Mouse (Mus musculus) naive thymus-derived CD4-positive, alpha-beta T cell, adult 5 months (primary cell): Measurements from ENCODE around the gene Vmn2r32. TPM values are rescaled to one million over a fixed set of nuclear protein-coding genes. Genes with fewer than 3 reads are reported as not detected.

Experiments used
- polyA plus RNA-seq: library from polyadenylated mRNA; unstranded; fragments of 100-300 nt; shearing (Covaris generic); gene quantifications from one replicate; pipeline ENCODE4 v1.2.1, GENCODE M21; 2017

Gene Vmn2r32
- not detected for polyA plus RNA-seq

GRCm38 (mm10) chr7:7479918-7480317 is at the start of gene Vmn2r32:
TSS of gene Vmn2r32 (minus strand) at chr7:7480018.

Other genes with a start within 250 kb of the Vmn2r32 start
- 0.61 TPM for gene Vmn2r29, start 232.7 kb downstream of the Vmn2r32 start, polyA plus RNA-seq
- gene Gm45844, start 201.7 kb downstream of the Vmn2r32 start, polyA plus RNA-seq: 0.41 TPM
- 70.6 TPM for gene Clcn4, start 179.2 kb downstream of the Vmn2r32 start, polyA plus RNA-seq
- not detected for gene Vmn2r30, start 142.4 kb downstream of the Vmn2r32 start, polyA plus RNA-seq
- not detected for gene Gm45783, start 105.4 kb downstream of the Vmn2r32 start, polyA plus RNA-seq
- gene Vmn2r31, start 80.3 kb downstream of the Vmn2r32 start, polyA plus RNA-seq: 0.12 TPM
- gene Vmn2r33, start 86.8 kb upstream of the Vmn2r32 start, polyA plus RNA-seq: not detected
- gene Vmn2r34, start 209.5 kb upstream of the Vmn2r32 start, polyA plus RNA-seq: not detected